Mouse (Mus musculus): ENCODE results near the gene Fam24b. TPM values are rescaled to one million over a fixed set of nuclear protein-coding genes. Genes with fewer than 3 reads are reported as not detected.

Fam24b gene
- polyA plus RNA-seq, 1 experiment from 2014 or later: 0.42 TPM

- DNase-seq (ENCODE audit: low spot score): no peak
- Histone ChIP-seq H3K9me3 (ENCODE audit: control insufficient read depth, low read length) (no peaks in the 10 kb centered on the region), H3K27ac (ENCODE audit: low read depth) (no peak overlapping the region), H3K4me2 (ENCODE audit: low read length) (no peak overlapping the region), H3K36me3 (ENCODE audit: control insufficient read depth, insufficient read depth, low read length) (peaks cover 63% of the 10 kb centered on the region), H3K27me3 (replicated peaks; ENCODE audit: control insufficient read depth, insufficient read depth, low read length) (no peaks in the 10 kb centered on the region), H3K9ac (ENCODE audit: low read length) (no peak overlapping the region), H3K4me3 (ENCODE audit: low read depth, low read length) (no peak overlapping the region), H3K4me1 (replicated peaks; ENCODE audit: control insufficient read depth, insufficient read depth, low read length) (no peaks in the 10 kb centered on the region)
- 86% methylated on average over 7 of the region's 7 CpGs for WGBS
- no peak for ATAC-seq (replicated peaks; ENCODE audit: low FRiP score, low TSS enrichment, low read depth)
Measured at GRCm38 (mm10) chr7:131345856-131346541, 16.7 kb upstream of the Fam24b start.

GRCm38 (mm10) chr7:131337502-131338068, 8.3 kb upstream of the Fam24b start:
- H3K9me3 ChIP-seq (ENCODE audit: control insufficient read depth, low read length): no peaks in the 10 kb centered on the region
- no peaks in the 10 kb centered on the region for H3K4me1 ChIP-seq (replicated peaks; ENCODE audit: control insufficient read depth, insufficient read depth, low read length)
- no peak overlapping the region for H3K27ac ChIP-seq (ENCODE audit: low read depth)
- ATAC-seq (replicated peaks; ENCODE audit: low FRiP score, low TSS enrichment, low read depth): no peak
- no peak overlapping the region for H3K4me3 ChIP-seq (ENCODE audit: low read depth, low read length)
- no peak overlapping the region for H3K4me2 ChIP-seq (ENCODE audit: low read length)
- 54% methylated on average over 8 of the region's 8 CpGs for WGBS
- no peak overlapping the region for H3K9ac ChIP-seq (ENCODE audit: low read length)
- no peak for DNase-seq (ENCODE audit: low spot score)
- H3K36me3 ChIP-seq (ENCODE audit: control insufficient read depth, insufficient read depth, low read length): peaks cover 24% of the 10 kb centered on the region
- no peaks in the 10 kb centered on the region for H3K27me3 ChIP-seq (replicated peaks; ENCODE audit: control insufficient read depth, insufficient read depth, low read length)

GRCm38 (mm10) chr7:131333564-131333963, 4.2 kb upstream of the Fam24b start, which contains the start of gene Fam24a:
TSS of gene Fam24a (plus strand) at chr7:131333864.
- H3K4me3 ChIP-seq (ENCODE audit: low read depth, low read length): no peak within 1 kb of the TSS
- H3K9me3 ChIP-seq (ENCODE audit: control insufficient read depth, low read length): no peaks in the 10 kb centered on the region
- H3K27ac ChIP-seq (ENCODE audit: low read depth): no peak within 1 kb of the TSS
- ATAC-seq (replicated peaks; ENCODE audit: low FRiP score, low TSS enrichment, low read depth): no peak
- 50% methylated on average over 1 of the region's 1 CpGs for WGBS
- no peak within 1 kb of the TSS for H3K9ac ChIP-seq (ENCODE audit: low read length)
- no peaks in the 10 kb centered on the region for H3K36me3 ChIP-seq (ENCODE audit: control insufficient read depth, insufficient read depth, low read length)
- no peaks in the 10 kb centered on the region for H3K27me3 ChIP-seq (replicated peaks; ENCODE audit: control insufficient read depth, insufficient read depth, low read length)
- H3K4me2 ChIP-seq (ENCODE audit: low read length): no peak within 1 kb of the TSS
- no peak for DNase-seq (ENCODE audit: low spot score)
- H3K4me1 ChIP-seq (replicated peaks; ENCODE audit: control insufficient read depth, insufficient read depth, low read length): no peaks in the 10 kb centered on the region

GRCm38 (mm10) chr7:131331688-131332087, 2.4 kb upstream of the Fam24b start:
- 69% methylated on average over 2 of the region's 2 CpGs for WGBS
- Histone ChIP-seq H3K9ac (ENCODE audit: low read length) (no peak overlapping the region), H3K36me3 (ENCODE audit: control insufficient read depth, insufficient read depth, low read length) (no peaks in the 10 kb centered on the region)

GRCm38 (mm10) chr7:131327054-131327453, 2.3 kb downstream of the Fam24b start:
- no peaks in the 10 kb centered on the region for H3K27me3 ChIP-seq (replicated peaks; ENCODE audit: control insufficient read depth, insufficient read depth, low read length)
- H3K4me3 ChIP-seq (ENCODE audit: low read depth, low read length): no peak overlapping the region
- ATAC-seq (replicated peaks; ENCODE audit: low FRiP score, low TSS enrichment, low read depth) (no peak), DNase-seq (ENCODE audit: low spot score) (no peak)
- H3K36me3 ChIP-seq (ENCODE audit: control insufficient read depth, insufficient read depth, low read length): no peaks in the 10 kb centered on the region
- H3K4me2 ChIP-seq (ENCODE audit: low read length): no peak overlapping the region
- WGBS: 87% methylated on average over 5 of the region's 5 CpGs
- H3K27ac ChIP-seq (ENCODE audit: low read depth): no peak overlapping the region
- H3K4me1 ChIP-seq (replicated peaks; ENCODE audit: control insufficient read depth, insufficient read depth, low read length): no peaks in the 10 kb centered on the region
- no peak overlapping the region for H3K9ac ChIP-seq (ENCODE audit: low read length)
- no peaks in the 10 kb centered on the region for H3K9me3 ChIP-seq (ENCODE audit: control insufficient read depth, low read length)

More at GRCm38 (mm10) chr7:131331688-131332087, 2.4 kb upstream of the Fam24b start:
- DNase-seq (ENCODE audit: low spot score): no peak
- no peaks in the 10 kb centered on the region for H3K9me3 ChIP-seq (ENCODE audit: control insufficient read depth, low read length)
- H3K4me3 ChIP-seq (ENCODE audit: low read depth, low read length): no peak overlapping the region
- no peaks in the 10 kb centered on the region for H3K4me1 ChIP-seq (replicated peaks; ENCODE audit: control insufficient read depth, insufficient read depth, low read length)
- H3K27ac ChIP-seq (ENCODE audit: low read depth): no peak overlapping the region
- ATAC-seq (replicated peaks; ENCODE audit: low FRiP score, low TSS enrichment, low read depth): no peak
- H3K27me3 ChIP-seq (replicated peaks; ENCODE audit: control insufficient read depth, insufficient read depth, low read length): no peaks in the 10 kb centered on the region
- no peak overlapping the region for H3K4me2 ChIP-seq (ENCODE audit: low read length)

GRCm38 (mm10) chr7:131322192-131322591, 7.1 kb downstream of the Fam24b start, which contains the start of gene Cuzd1:
TSS of gene Cuzd1 (minus strand) at chr7:131322292.
- H3K4me3 ChIP-seq (ENCODE audit: low read depth, low read length): no peak within 1 kb of the TSS
- no peaks in the 10 kb centered on the region for H3K36me3 ChIP-seq (ENCODE audit: control insufficient read depth, insufficient read depth, low read length)
- no peaks in the 10 kb centered on the region for H3K4me1 ChIP-seq (replicated peaks; ENCODE audit: control insufficient read depth, insufficient read depth, low read length)
- 61% methylated on average over 2 of the region's 2 CpGs for whole genome bisulfite sequencing
- no peak within 1 kb of the TSS for H3K27ac ChIP-seq (ENCODE audit: low read depth)
- H3K4me2 ChIP-seq (ENCODE audit: low read length): no peak within 1 kb of the TSS
- DNase-seq (ENCODE audit: low spot score) (no peak), ATAC-seq (replicated peaks; ENCODE audit: low FRiP score, low TSS enrichment, low read depth) (no peak)
- no peaks in the 10 kb centered on the region for H3K27me3 ChIP-seq (replicated peaks; ENCODE audit: control insufficient read depth, insufficient read depth, low read length)
- H3K9ac ChIP-seq (ENCODE audit: low read length): no peak within 1 kb of the TSS
- no peaks in the 10 kb centered on the region for H3K9me3 ChIP-seq (ENCODE audit: control insufficient read depth, low read length)

- 72% methylated on average over 6 of the region's 7 CpGs for WGBS
- Histone ChIP-seq H3K27me3 (replicated peaks; ENCODE audit: control insufficient read depth, insufficient read depth, low read length) (no peaks in the 10 kb centered on the region), H3K4me2 (ENCODE audit: low read length) (no peak overlapping the region), H3K4me3 (ENCODE audit: low read depth, low read length) (no peak overlapping the region), H3K36me3 (ENCODE audit: control insufficient read depth, insufficient read depth, low read length) (no peaks in the 10 kb centered on the region), H3K27ac (ENCODE audit: low read depth) (no peak overlapping the region), H3K9ac (ENCODE audit: low read length) (no peak overlapping the region), H3K4me1 (replicated peaks; ENCODE audit: control insufficient read depth, insufficient read depth, low read length) (no peaks in the 10 kb centered on the region), H3K9me3 (ENCODE audit: control insufficient read depth, low read length) (no peaks in the 10 kb centered on the region)
- no peak for DNase-seq (ENCODE audit: low spot score)
- no peak for ATAC-seq (replicated peaks; ENCODE audit: low FRiP score, low TSS enrichment, low read depth)
Measured at GRCm38 (mm10) chr7:131318340-131318739, 11.0 kb downstream of the Fam24b start.

GRCm38 (mm10) chr7:131317587-131317986, 11.7 kb downstream of the Fam24b start:
- Histone ChIP-seq H3K4me2 (ENCODE audit: low read length) (no peak overlapping the region), H3K4me3 (ENCODE audit: low read depth, low read length) (no peak overlapping the region), H3K27ac (ENCODE audit: low read depth) (no peak overlapping the region), H3K27me3 (replicated peaks; ENCODE audit: control insufficient read depth, insufficient read depth, low read length) (no peaks in the 10 kb centered on the region), H3K9ac (ENCODE audit: low read length) (no peak overlapping the region), H3K4me1 (replicated peaks; ENCODE audit: control insufficient read depth, insufficient read depth, low read length) (no peaks in the 10 kb centered on the region), H3K36me3 (ENCODE audit: control insufficient read depth, insufficient read depth, low read length) (no peaks in the 10 kb centered on the region), H3K9me3 (ENCODE audit: control insufficient read depth, low read length) (no peaks in the 10 kb centered on the region)
- 58% methylated on average over 12 of the region's 12 CpGs for WGBS
- no peak for DNase-seq (ENCODE audit: low spot score)
- ATAC-seq (replicated peaks; ENCODE audit: low FRiP score, low TSS enrichment, low read depth): no peak

- H3K27ac ChIP-seq (ENCODE audit: low read depth): no peak overlapping the region
- no peaks in the 10 kb centered on the region for H3K36me3 ChIP-seq (ENCODE audit: control insufficient read depth, insufficient read depth, low read length)
- no peak overlapping the region for H3K4me2 ChIP-seq (ENCODE audit: low read length)
- DNase-seq (ENCODE audit: low spot score): peak; percentile 31
- no peaks in the 10 kb centered on the region for H3K4me1 ChIP-seq (replicated peaks; ENCODE audit: control insufficient read depth, insufficient read depth, low read length)
- no peaks in the 10 kb centered on the region for H3K9me3 ChIP-seq (ENCODE audit: control insufficient read depth, low read length)
- 79% methylated on average over 7 of the region's 7 CpGs for WGBS
- no peak for ATAC-seq (replicated peaks; ENCODE audit: low FRiP score, low TSS enrichment, low read depth)
- no peaks in the 10 kb centered on the region for H3K27me3 ChIP-seq (replicated peaks; ENCODE audit: control insufficient read depth, insufficient read depth, low read length)
- no peak overlapping the region for H3K4me3 ChIP-seq (ENCODE audit: low read depth, low read length)
- H3K9ac ChIP-seq (ENCODE audit: low read length): no peak overlapping the region
Measured at GRCm38 (mm10) chr7:131314493-131314892, 14.8 kb downstream of the Fam24b start.

Data from intestine, embryonic 14.5 days (tissue).